Mouse (Mus musculus) brain, embryonic 14.5 days (tissue): ENCODE measurements at regions not wholly inside any gene's neighbourhood (a gene's known extent, or its start where the extent isn't known, plus 50 kb on each side); places are given as distances from the start of the nearest gene placed in this dataset.
A peak's percentile ranks its signal among the peaks of the same experiment; 100 is the strongest.

Experiments used
- CTCF ChIP-seq: fragments of 200-500 bp; IDR thresholded peaks from 2 replicates; pipeline ENCODE4 v1.5.1; 2012; ENCODE audit warnings: inconsistent platforms, mild to moderate bottlenecking, moderate library complexity, borderline replicate concordance; ENCODE audit not compliant: insufficient read depth, insufficient read length; ENCODE audit errors: extremely low read depth
- POLR2A ChIP-seq: fragments of 200-500 bp; IDR thresholded peaks from 2 replicates; pipeline ENCODE4 v1.6.1; 2012; ENCODE audit warnings: mild to moderate bottlenecking, inconsistent platforms, borderline replicate concordance; ENCODE audit not compliant: poor library complexity, insufficient read depth, insufficient read length, severe bottlenecking; ENCODE audit errors: extremely low read depth

DNA sequence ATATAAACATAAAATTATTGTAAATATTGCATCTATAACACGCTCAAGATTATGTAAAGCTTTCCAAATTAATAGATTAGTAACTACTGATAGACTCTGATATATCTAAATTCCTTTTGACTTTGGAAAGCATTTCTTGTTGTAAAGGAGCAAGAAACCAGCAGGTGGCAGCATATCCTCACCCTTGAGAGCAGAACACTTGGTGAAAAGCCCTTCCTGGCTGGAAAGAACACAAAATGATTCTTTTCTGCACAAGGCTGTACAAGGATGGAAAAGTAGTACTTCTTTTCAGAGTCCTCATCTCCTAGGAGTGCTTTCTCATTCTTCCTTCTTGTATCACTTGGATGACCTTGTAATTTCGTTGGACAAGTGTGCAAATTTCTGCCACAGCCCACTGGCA is 75.6 kb upstream of the Reg3g start:
- TF ChIP-seq CTCF, result peak; percentile 75
- TF ChIP-seq POLR2A, result no peak
